Mouse (Mus musculus) embryo, embryonic 11.5 days (tissue): ENCODE measurements at regions not wholly inside any gene's neighbourhood (a gene's known extent, or its start where the extent isn't known, plus 50 kb on each side); places are given as distances from the start of the nearest gene placed in this dataset.
A peak's percentile ranks its signal among the peaks of the same experiment; 100 is the strongest.

Experiments used
- DNase-seq: peaks from one replicate; pipeline ENCODE4 v3.0.0-alpha.2; 2012; ENCODE audit warnings: low read depth, low spot score

- DNase-seq: no peak
Observed at GRCm38 (mm10) chr10:45957686-45958085, 380.1 kb downstream of the Hace1 start.

DNA sequence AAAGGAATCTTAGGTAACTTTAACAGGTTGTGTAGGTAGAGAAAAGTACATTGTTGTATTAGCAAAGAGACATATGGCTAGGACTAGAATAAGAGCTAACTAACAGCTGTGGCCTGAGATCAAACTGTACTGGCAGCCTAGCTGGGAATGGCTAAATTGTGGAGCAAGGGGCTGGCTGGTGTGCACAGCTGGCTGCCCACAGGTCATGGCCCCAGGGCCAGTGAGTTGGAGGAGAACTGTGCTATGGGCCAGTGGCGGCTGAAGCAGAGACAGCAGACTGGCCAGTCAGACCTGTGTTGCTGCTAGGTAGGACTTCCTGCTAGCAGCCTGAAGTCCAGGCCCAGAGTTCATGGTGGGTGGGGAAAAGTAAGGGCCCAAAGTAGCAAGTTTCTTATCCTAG, 394.6 kb downstream of the Hace1 start:
- DNase-seq: no peak

DNA sequence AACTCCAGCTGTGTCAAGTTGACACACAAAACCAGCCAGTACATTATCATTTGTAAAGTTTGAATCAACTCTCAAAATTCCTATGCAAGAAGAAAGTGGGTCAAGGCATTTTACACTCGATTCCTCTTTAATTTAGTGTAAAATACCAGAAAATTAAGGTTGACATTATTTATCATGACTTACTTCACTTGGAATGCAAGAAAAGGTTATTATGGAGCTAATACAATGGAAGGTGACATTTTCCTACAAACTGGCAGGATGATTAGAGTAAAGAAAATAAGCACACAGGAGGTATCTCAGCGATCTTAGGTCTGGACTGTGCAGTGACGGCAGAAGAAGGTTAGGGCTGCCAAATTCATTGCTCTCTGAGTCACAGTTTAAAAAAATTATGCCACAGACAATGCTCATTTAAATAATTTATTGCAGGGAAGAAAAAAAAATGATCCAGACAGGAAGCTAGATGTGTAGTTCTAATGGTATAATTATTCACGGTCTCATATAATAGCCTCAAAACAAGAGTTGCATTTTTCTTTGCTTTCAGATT, 405.2 kb downstream of the Hace1 start:
- no peak for DNase-seq

- no peak for DNase-seq
Observed at GRCm38 (mm10) chr10:45983671-45984335, 406.2 kb downstream of the Hace1 start.

DNA sequence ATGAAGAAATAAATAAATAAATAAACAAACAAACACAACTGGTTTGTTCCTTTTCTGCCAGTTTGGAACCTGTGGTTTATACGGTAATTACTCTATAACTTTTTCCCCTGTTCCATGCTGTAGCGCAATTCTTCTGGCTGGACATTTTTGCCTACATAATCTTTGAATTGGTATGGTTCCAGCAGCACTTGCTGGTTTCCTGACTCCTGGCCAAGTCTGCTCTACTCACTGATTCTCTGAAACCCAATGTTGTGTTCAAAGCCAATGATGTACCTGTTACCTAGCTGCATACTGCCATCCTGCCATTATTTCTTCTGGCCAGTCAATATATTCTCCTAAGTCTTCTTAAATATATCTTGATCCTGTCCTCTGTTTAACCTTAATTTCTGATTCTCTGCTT, 408.7 kb downstream of the Hace1 start:
- no peak for DNase-seq

- DNase-seq: no peak
Observed at GRCm38 (mm10) chr10:46006319-46006718, 428.7 kb downstream of the Hace1 start.

DNA sequence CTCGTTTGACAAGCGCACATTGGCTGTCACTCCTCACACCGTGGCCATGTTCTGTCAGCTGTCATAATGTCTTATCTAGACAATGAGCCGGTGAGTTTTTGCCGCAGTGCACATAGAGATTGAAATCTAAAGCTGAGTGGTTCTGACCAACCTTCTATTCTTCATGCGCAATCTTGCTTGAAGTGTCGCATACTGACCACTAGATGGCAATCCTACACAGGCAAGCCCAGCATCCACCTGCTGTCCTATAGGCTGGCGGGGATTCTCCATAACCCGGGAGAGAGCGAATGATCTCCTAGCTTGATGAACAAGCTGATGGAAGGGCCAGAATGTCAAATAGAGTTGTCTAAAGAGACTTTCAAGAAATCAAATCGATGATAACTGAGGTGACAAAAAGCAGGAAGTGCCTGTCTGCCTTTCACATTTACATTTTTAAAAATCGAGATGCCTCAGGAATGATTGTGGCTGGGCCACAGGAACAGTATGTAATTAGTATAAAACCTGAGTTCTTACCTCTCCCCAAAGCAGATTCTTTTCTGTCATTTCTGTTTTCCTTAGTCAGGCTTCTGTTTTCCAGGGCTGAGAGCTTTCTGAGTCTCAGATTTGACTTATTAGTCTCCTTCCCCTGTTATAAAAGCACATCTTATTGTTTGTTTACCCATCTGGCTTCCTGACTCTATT, 434.4 kb downstream of the Hace1 start:
- peak; percentile 46 for DNase-seq

- DNase-seq: no peak
Observed at GRCm38 (mm10) chr10:46012599-46012998, 435.0 kb downstream of the Hace1 start.

- DNase-seq: no peak
Observed at GRCm38 (mm10) chr10:46016295-46016694, 438.7 kb downstream of the Hace1 start.

DNA sequence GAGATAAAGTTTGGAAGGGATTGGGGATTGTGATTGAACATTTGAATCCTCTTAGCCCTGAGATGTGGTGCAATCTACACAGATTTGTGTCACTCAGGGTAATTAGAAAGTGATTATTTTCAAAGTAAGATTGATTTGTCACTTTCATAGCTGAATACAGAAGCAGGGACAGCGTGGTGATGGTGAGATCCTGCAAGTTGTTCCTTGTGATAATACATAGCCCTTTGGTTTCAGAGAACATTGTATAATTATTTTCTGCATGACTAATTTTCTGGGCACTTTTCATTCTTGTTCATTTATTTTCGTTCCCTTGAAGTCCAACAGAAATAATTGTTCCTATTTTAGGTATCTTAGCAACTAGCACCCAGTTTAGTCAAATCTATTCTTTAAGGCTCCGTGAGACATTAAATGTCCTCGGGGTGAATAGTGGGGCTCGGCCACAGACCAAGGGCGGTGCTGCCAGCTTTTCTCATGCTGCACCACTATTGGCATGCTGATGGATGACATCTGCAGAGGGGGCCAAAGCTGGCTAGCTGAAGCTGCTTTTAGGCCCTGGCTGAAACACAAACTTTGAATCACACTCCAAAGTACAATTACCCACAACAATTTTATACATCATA, 468.0 kb downstream of the Hace1 start:
- DNase-seq: no peak

- no peak for DNase-seq
Observed at GRCm38 (mm10) chr10:46046094-46046749, 468.6 kb downstream of the Hace1 start.

- DNase-seq: no peak
Observed at GRCm38 (mm10) chr10:46046890-46047414, 469.3 kb downstream of the Hace1 start.

DNA sequence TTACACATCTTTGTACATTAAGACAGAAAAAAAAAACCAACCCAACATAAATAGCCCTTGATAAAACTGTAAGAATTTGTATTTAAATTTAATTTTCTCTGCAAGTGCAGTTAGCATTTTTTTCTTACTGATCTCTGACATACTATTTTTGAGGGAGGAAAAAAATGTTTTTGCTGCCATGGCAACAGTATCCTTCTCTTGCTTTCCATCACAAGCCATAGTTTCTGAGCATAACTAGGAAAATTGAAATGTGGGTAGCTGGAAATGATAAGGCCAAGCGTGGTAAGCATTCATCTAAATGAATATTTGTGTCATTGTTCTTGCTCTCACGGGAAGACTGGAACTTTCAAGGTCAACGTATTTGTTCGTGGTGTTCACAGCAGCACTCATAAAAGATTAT, 470.0 kb downstream of the Hace1 start:
- no peak for DNase-seq

DNA sequence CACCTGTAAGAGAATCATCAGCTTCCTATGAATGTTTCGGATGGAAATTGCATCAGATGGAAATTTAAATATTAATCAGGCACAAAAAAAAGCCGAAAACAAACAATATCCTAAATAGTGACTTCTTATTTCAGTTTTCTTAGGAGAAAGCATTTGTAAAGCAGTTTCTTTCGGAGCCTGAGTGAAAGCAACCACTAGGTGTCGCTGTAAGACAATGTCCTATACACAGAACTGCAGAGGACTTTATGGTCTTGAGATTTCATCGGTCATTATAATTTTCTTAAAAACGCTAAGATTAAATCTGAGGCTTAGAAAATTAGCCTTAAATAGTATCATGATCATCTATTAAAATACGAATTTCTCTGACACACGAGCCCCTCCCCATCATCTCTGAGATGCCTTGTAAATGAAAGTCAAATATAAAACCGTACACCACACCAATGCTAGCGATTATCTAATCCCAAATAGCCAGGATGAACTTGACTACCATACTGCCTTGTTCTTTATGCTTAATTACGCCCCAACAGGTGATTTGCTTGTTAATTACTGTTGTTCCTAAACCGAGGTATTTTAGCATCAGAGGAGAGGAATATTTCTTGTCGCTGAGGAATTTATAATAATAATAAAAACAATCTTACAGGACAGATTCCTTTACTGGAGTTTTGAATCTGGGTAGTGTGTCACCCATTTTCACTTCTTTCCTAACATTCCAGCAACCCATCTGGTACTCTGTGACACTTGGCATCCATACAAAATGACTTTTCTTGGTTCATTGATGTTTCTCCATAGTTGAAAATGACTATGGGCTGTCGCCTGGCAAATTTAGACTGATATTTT, 480.0 kb downstream of the Hace1 start:
- peak; percentile 52 for DNase-seq

GRCm38 (mm10) chr10:46058199-46058472, 480.5 kb downstream of the Hace1 start:
- no peak for DNase-seq

DNA sequence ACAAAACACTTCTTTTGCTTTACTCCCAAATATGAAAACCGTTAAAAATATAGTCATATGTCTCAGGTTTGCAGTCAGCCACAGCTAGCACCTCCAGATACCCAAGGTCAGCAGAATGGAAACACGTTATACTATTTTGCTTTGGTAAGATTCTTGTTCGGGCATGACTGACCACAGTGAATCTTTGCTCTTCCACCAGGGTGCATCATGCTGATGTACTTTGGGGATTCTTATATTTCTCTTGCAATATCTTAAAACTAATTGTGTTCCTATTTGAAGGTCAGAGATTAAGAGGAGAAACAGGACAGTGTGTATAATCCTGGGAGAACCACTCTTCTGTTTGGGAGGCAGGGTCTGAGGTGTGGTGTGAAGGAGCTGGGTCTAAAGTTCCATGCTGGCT, 481.7 kb downstream of the Hace1 start:
- DNase-seq: no peak

DNA sequence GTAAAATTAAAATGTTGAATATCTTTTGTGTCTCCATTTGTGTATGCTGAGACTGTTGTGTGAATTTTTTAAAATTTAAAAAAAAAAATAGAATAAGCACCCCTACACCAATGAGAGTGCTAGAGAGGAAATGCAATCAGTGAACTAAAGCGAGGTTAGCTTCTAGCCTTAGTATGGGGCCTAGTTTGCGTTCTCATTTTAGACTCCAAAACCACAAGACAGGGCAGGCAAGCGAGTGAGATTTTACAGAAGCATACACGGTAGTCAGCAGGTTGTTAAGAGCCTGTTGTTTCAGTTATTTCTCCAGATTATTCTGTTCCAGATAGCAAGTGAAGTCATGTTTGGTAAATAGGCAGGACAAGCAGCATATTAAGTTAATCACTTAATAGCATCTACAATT, 486.2 kb downstream of the Hace1 start:
- DNase-seq: no peak

GRCm38 (mm10) chr10:46070766-46071165, 493.1 kb downstream of the Hace1 start:
- DNase-seq: no peak

GRCm38 (mm10) chr10:46071220-46071619, 493.6 kb downstream of the Hace1 start:
- no peak for DNase-seq

- no peak for DNase-seq
Observed at GRCm38 (mm10) chr10:46071810-46072549, 494.4 kb downstream of the Hace1 start.
